Mouse (Mus musculus) midbrain, embryonic 10.5 days (tissue): Measurements from ENCODE around the gene Rhob. TPM values are rescaled to one million over a fixed set of nuclear protein-coding genes. Genes with fewer than 3 reads are reported as not detected.

Experiments used
- DNase-seq: peaks from one replicate; pipeline ENCODE4 v3.0.0-alpha.2; 2017; ENCODE audit warnings: low spot score
- H3K27ac ChIP-seq: fragments of 300-500 bp; sonication (generic); replicated peaks from 2 replicates; pipeline ENCODE4 v1.5.1; 2016; ENCODE audit warnings: mild to moderate bottlenecking
- H3K27me3 ChIP-seq: fragments of 300-500 bp; sonication (generic); 2 replicates; pipeline ENCODE4 v1.6.1; 2016; ENCODE audit warnings: low read depth, mild to moderate bottlenecking; ENCODE audit not compliant: poor library complexity, severe bottlenecking
- H3K36me3 ChIP-seq: fragments of 300-500 bp; sonication (generic); 2 replicates; pipeline ENCODE4 v1.6.1; 2016; ENCODE audit warnings: mild to moderate bottlenecking, moderate library complexity
- H3K4me1 ChIP-seq: fragments of 300-500 bp; sonication (generic); 2 replicates; pipeline ENCODE4 v1.6.1; 2016
- H3K4me3 ChIP-seq: fragments of 300-500 bp; sonication (generic); 2 replicates; pipeline ENCODE4 v1.5.1; 2016; ENCODE audit warnings: mild to moderate bottlenecking, moderate library complexity
- H3K9me3 ChIP-seq: fragments of 300-500 bp; sonication (generic); replicated peaks from 2 replicates; pipeline ENCODE4 v1.6.1; 2016; ENCODE audit warnings: mild to moderate bottlenecking
- WGBS: fragments of 180-500 bp; shearing (Covaris S2); methylation state at CpG from one replicate; pipeline ENCODE4 v1.1.7; 2016; 5-methylcytosine and 5-hydroxymethylcytosine counted together
- polyA plus RNA-seq: library from polyadenylated mRNA; unstranded; fragments of >200 nt; fragmentation: Nextera tagmentation; extraction: Ambion mirVana; gene quantifications from 2 replicates; pipeline ENCODE4 v1.2.1, GENCODE M21; 2016

The Rhob gene
- polyA plus RNA-seq, 1 experiment from 2014 or later: 30.1 TPM

DNA sequence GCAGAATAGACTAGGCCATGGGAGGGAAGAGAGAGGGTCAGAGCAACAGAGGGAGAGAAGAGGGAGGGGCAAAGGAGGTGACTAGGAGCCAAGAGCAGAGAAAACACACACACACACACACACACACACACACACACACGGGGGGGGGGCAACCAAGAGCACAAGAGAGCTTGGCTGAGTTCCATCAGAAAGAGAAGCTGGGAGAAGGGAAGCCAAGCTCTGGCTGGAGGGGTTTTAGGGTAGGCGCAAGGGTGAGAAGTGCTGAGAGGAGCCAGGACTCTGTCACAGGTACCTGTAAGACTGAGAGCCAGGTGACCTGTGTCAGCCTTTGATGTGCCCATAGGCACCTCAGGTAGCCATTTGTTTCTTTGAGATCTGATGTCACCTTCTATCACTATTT, 22.9 kb upstream of the Rhob start:
- Histone ChIP-seq H3K4me3 (no peak overlapping the region), H3K27ac (no peak overlapping the region), H3K27me3 (no peaks in the 10 kb centered on the region), H3K9me3 (no peaks in the 10 kb centered on the region), H3K4me1 (peaks cover 7% of the 10 kb centered on the region; the same call in 1 of the 2 replicates), H3K36me3 (no peaks in the 10 kb centered on the region)
- 85% methylated on average over 2 of the region's 2 CpGs for WGBS
- DNase-seq: no peak

DNA sequence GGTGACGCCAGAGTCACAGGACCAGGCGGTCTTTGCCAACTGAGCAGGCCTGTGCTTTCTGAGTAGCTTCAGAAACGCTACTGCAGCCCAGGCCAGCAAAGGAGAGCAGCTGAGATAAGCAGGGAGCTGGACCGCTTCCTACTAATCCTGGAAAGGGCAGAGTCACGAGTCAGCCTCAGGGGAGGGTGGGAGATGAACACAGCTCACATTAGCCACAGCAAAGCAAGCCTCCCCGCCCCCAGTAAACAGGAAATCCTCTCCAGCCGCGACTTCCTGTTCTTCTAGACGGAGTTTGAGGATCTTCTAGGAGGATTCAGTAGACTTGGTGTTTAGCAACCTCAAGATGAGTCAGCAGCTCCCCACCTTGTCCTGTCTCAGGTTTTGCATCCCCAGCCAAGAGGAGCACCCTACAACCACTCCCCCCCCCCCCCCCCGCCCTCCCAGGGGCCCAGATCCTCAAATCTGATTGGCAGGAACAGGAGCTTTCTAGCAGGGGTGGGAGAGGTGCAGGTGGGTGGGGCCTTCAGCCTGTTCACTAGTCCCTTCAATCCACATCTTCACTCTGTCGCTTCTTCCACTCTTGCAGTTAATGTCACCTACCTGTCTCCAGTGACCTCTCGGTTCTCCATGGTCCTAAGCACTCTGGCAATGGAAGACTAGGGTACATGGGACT, 21.7 kb upstream of the Rhob start:
- H3K4me1 ChIP-seq: peaks cover 7% of the 10 kb centered on the region; the same call in 1 of the 2 replicates
- DNase-seq: no peak
- no peak overlapping the region for H3K4me3 ChIP-seq
- H3K36me3 ChIP-seq: no peaks in the 10 kb centered on the region
- 57% methylated on average over 11 of the region's 12 CpGs for WGBS
- H3K9me3 ChIP-seq: no peaks in the 10 kb centered on the region
- H3K27me3 ChIP-seq: no peaks in the 10 kb centered on the region
- no peak overlapping the region for H3K27ac ChIP-seq

DNA sequence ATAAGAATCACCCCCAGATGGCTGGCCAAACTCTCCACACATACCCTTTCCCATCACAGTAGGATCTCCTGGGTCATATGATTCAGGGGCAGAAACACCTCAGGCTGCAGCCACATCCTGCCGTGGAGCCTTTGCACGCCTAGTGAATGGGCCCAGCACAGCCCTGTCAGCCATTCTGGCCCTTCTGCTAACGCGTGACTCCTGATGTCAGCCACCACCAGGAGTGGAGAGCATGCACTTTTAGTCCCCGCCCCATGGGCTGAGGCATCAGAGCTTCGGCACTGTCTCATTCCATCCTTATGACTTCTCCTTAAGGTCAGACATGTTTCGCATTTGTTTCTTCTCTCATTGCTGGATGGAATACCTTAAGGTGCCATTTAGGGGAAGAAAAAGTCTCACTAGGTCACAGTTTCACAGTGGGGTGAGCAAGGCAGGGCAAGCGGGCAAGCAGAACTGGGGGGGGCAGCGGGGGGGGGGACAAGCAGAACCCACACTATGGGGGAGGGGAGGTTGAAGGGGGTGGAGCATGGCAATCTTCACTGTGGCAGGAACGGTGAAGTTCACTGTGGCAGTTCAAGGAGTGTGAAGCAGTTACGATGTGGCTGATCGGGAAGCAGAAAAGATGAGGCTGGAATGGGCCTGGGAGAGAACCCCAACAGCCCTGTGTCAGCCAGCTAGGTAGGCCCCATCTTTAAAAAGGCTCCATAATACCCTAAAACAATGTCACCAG, 19.8 kb upstream of the Rhob start:
- no peaks in the 10 kb centered on the region for H3K36me3 ChIP-seq
- DNase-seq: no peak
- no peak overlapping the region for H3K27ac ChIP-seq
- no peaks in the 10 kb centered on the region for H3K27me3 ChIP-seq
- WGBS: 68% methylated on average over 12 of the region's 12 CpGs
- H3K4me1 ChIP-seq: peaks cover 7% of the 10 kb centered on the region; the same call in 1 of the 2 replicates
- H3K9me3 ChIP-seq: no peaks in the 10 kb centered on the region
- H3K4me3 ChIP-seq: no peak overlapping the region

DNA sequence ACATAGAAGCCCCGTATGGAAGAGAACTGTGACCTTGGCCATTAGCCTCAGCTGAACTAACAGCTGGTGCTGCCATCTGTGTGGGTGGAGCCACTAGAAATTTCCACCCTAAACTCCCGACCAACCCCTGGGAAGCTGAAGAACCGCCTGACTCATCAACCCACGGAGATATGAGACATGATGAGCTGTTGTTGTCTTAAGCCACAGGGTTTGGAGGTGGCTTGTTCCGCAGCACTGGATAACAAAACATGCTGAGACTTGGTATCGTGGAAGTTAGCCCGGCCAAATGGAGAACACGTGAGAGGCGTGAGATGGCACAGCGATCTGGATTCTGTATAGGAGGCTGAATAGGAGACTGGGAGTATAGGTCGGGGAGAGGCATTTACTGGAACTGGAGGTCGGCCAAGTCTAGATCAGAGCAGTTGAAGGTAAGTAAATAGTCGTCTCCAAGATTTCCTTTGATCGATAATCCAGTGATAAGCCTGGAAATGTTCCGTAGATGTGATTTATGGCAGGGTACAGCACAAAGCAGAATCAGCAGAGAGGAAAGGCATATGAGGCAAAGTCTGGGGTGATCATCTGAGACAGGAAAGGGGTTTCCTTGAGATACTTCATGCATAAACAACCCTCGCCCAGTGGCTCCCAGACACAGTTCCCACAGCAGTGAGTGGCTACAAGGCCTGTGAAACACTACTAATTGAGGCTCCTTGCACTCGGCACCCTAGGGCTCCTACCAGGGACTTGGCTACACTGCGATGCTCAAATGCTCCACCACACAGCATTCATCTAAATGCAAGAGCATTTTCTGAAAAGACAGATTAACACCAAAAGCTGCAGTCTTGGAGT, 11.5 kb upstream of the Rhob start:
- no peaks in the 10 kb centered on the region for H3K36me3 ChIP-seq
- WGBS: 85% methylated on average over 18 of the region's 18 CpGs
- no peaks in the 10 kb centered on the region for H3K9me3 ChIP-seq
- no peak overlapping the region for H3K4me3 ChIP-seq
- no peaks in the 10 kb centered on the region for H3K27me3 ChIP-seq
- DNase-seq: no peak
- no peaks in the 10 kb centered on the region for H3K4me1 ChIP-seq
- H3K27ac ChIP-seq: no peak overlapping the region

DNA sequence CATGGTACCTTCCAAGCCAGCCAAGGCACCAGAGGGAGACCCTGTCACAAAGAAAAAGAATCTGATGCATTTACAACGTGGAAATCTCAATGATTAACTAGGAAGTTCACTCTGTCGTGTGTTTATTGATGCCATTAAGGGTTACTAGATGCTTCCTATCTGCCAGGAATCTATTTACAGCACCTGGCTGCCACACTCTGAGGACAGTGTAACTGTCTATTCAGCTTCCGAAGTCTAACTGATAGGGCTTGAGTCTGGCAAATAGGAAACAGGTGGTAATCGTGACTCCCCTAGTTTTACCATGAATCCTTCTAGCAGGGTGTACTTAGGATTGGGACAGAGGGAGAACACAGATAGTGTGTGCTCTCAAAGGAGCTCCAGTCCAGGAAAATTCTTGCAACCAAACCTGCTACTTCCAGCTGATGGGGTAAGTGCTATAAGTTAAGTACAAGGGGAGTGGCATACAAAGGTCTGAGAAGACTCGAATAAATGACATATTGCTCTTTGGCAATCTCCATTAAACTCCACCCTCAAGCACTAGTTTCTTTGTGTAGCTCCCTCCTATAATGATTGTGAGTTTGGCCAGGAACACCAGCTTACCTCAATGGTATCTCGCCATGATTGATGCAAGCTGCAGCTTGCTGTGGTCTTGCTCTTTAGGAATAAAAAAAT, 10.6 kb upstream of the Rhob start:
- no peaks in the 10 kb centered on the region for H3K9me3 ChIP-seq
- DNase-seq: no peak
- WGBS: 81% methylated on average over 6 of the region's 6 CpGs
- H3K4me3 ChIP-seq: no peak overlapping the region
- H3K27me3 ChIP-seq: no peaks in the 10 kb centered on the region
- no peaks in the 10 kb centered on the region for H3K4me1 ChIP-seq
- no peak overlapping the region for H3K27ac ChIP-seq
- no peaks in the 10 kb centered on the region for H3K36me3 ChIP-seq

DNA sequence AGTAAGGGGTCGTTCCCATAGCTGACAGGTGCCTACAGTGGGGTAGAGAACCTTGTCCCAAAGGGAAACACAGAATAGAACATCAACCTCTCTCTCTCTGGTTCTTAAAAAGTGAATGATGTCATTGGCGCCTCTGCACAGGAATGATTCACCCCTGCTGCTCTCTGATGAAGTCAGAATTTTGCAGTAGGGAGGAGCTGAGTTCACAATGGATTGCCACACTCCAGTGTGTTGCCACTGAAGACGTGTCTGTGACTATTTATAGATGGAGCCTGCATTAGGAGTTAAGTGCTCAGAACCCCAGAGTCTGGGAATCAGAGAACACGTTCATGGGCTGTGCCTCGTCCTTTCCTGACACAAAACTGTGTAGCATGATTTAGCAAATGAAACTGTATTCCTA, 9.9 kb upstream of the Rhob start:
- Histone ChIP-seq H3K36me3 (no peaks in the 10 kb centered on the region), H3K27me3 (no peaks in the 10 kb centered on the region), H3K4me1 (no peaks in the 10 kb centered on the region), H3K4me3 (no peak overlapping the region), H3K9me3 (no peaks in the 10 kb centered on the region), H3K27ac (no peak overlapping the region)
- no peak for DNase-seq
- 83% methylated on average over 5 of the region's 5 CpGs for WGBS

DNA sequence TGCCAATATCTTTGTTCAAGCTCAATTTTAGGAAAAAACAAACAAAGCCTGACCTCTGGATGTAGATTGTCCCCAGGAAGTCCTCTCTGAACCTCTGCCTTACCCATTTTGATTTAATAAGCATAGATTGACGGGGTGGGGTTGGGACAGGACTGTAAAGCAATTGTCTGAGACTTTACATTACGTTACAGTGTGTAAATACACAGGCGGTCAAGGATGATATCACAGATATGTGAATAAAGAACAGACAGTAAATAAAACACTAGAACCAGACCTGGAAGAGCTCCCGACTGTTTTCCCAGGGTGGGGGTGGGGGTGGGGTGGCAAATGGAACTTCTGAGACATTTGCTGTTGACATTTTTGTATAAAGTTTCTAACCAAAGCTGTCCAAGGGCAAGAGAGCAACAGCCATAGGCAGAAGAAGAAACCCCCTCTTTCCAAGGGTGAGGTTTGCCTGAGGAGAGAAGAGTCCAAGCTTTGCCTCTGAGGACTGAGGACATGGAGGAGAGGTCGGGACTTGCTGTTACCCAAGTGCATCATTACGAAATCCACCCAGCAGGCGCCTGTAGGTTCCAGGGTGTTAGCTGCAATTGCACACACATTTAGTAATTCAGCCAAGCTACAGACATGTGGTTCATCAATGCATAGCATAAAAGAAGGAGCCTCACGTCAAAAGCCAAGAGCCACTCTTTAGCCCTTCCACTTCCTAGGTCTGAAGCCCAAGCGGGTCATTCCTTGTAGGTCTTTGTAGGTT, 7.3 kb upstream of the Rhob start:
- WGBS: 82% methylated on average over 9 of the region's 9 CpGs
- Histone ChIP-seq H3K27ac (no peak overlapping the region), H3K36me3 (no peaks in the 10 kb centered on the region), H3K4me3 (no peak overlapping the region), H3K4me1 (no peaks in the 10 kb centered on the region), H3K9me3 (no peaks in the 10 kb centered on the region), H3K27me3 (no peaks in the 10 kb centered on the region)
- no peak for DNase-seq

DNA sequence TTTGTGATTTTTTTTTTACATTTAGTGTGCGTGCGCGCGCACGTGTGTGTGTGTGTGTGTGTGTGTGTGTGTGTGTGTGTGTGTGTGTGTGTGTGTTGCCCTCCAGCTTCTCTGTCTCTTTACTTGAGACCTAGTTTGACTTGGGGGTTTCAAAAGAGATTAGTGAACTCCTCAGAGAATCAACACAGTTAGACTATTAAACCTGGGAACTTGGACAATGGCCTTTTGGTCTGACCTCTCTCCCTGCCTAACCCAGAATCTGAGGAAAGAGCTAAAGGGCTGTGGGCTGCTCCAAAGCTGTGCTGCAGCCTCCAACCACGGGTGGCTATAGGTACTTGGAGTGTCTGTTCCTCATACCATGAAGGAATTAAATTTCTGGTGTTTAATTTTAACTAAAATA, 4.3 kb upstream of the Rhob start:
- Histone ChIP-seq H3K4me3 (no peak overlapping the region), H3K27ac (no peak overlapping the region), H3K9me3 (no peaks in the 10 kb centered on the region), H3K4me1 (peaks cover 13% of the 10 kb centered on the region), H3K27me3 (no peaks in the 10 kb centered on the region), H3K36me3 (no peaks in the 10 kb centered on the region)
- DNase-seq: no peak
- whole genome bisulfite sequencing: 86% methylated on average over 6 of the region's 6 CpGs

DNA sequence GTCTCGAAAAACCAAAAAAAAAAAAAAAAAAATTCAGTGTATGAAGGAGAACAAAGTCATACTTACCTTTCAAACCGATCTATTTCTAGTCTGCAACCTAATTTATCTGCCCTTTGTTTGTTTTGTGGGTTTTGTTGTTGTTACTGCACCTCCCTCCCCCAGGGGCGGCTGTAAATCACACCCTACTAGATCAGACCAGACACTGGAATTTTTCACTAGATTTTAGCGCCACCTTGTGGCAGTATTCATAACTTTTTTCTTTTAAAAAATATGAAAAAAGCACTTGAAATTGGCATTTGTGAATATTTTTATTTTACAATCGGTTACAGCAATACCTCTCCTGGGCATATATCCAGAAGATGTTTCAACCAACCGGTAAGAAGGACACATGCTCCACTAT, 2.7 kb upstream of the Rhob start:
- Histone ChIP-seq H3K4me1 (peaks cover 29% of the 10 kb centered on the region), H3K27ac (no peak overlapping the region), H3K9me3 (no peaks in the 10 kb centered on the region), H3K27me3 (no peaks in the 10 kb centered on the region), H3K4me3 (no peak overlapping the region), H3K36me3 (no peaks in the 10 kb centered on the region)
- 11% methylated on average over 6 of the region's 6 CpGs for WGBS
- DNase-seq: peak; percentile 30

DNA sequence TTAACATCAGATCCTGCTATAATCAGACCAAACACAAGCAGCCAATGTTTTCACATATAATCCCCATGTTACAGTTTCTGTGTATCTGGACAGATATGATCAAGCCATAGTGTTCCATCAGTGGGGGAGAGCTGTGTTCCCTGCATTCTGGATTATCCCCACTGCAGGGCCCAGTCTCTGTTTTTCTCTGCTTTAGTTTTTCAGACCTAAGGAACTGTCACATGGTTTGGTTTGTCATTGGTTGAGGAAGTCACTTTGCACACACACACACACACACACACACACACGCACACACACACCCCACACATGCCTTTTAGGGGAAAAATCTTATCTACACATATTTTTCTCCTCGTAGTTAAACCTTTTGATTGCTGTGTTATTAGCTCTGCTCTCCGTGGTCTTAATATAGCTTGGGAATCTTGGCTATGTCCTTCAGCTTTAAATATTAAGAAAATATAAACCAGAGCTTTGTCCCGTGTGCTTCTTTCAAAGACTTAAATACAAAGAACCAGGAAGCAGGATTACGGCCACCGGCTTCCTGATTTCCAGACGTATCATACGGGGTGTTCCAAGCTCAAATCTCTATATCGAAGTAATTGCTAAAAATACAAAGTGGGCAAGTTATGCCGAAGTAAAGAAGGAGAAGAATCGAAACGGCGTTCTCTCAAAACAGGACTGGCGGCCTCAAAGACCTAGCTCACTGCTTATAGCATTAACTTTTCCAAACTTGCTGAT, 1.9 kb upstream of the Rhob start:
- Histone ChIP-seq H3K4me1 (peaks cover 37% of the 10 kb centered on the region), H3K36me3 (no peaks in the 10 kb centered on the region), H3K27me3 (no peaks in the 10 kb centered on the region), H3K27ac (no peak overlapping the region), H3K9me3 (no peaks in the 10 kb centered on the region), H3K4me3 (no peak overlapping the region)
- DNase-seq: no peak
- WGBS: 92% methylated on average over 14 of the region's 14 CpGs

DNA sequence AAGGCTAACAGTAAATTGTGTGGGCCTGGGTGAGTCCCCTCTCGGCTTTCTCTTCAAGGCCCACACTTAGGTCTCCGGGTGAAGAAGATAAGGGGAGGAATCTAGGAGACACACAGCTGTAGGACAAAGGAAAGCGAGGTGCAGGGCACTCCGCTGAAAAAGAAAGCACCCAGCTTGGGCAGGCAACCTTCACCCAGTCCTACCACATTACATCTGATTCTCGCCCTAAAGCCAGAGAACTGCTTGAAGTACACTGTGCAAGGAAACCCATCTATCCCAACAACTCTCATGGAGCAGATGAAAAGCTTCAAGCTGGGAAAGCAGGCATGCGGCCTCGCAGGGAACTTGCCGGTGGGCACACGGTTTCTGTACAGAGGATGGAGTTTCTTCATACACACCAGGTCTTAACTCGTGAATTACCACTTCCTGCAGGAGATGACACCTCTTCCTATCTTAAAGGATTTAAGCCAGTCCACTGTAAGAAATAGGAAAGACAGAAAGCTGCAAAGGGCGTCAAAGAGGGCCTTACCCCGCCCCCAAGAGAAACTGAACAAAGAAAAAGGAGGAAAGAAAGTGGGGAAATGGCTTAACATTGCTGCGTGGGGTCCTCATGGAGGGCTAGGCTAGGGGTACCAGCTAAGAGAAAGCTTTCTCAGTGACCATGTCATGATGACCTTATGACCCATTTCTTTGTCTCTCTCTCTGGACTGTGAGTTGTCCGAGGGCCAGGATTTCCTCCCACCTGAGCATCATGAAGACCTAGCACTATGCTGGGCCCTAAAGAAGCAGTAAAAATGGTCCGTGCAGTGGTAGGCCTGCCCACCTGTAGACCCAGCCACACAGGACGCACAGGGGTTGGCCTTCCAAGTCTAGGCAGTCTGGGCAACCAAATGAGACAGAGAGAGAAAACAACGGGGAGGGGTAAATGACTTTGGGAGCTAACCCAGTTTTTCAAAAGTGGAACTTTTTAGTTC, 1.1 kb upstream of the Rhob start:
- Histone ChIP-seq H3K36me3 (no peaks in the 10 kb centered on the region), H3K9me3 (no peaks in the 10 kb centered on the region), H3K27ac (peak overlapping the region; percentile 99), H3K27me3 (no peaks in the 10 kb centered on the region), H3K4me3 (peak overlapping the region; percentile 79), H3K4me1 (peaks cover 46% of the 10 kb centered on the region)
- DNase-seq: no peak
- WGBS: 48% methylated on average over 17 of the region's 17 CpGs
